Mouse (Mus musculus): ENCODE measurements at regions not wholly inside any gene's neighbourhood (a gene's known extent, or its start where the extent isn't known, plus 50 kb on each side); places are given as distances from the start of the nearest gene placed in this dataset.
"Not testable (repeated sequence)": the region's sequence is repeated elsewhere in the genome, so short reads cannot be mapped to it uniquely, and the experiment has no call there.

DNA sequence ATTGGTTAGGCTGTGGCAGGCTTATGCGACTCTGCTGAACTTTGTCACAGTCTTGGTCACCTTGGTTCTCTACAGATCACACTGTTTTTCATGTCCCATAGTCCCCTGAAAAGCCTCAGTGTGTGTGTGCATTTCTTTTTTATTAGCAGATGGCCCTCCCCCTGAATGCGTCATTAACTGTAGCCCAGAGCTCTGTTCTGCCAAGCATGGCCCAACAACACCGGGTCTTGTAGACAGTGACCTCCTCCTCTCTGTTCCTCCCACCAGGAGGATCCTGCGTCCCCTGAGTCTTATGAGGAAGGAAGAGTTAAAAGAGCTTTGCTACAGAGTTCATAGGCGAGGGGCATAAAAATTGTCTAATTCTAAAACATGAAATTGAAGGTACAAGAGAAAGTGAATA, 103.5 kb upstream of the Rpl34 start:
- DNase-seq (ENCODE audit: extremely low spot score in 1 of 2, low spot score in 1 of 2) = no peak

GRCm38 (mm10) chr3:130833082-130833481, 102.9 kb upstream of the Rpl34 start:
- DNase-seq (ENCODE audit: extremely low spot score in 1 of 2, low spot score in 1 of 2) = no peak

GRCm38 (mm10) chr3:130831788-130832187, 101.6 kb upstream of the Rpl34 start:
- DNase-seq (ENCODE audit: extremely low spot score in 1 of 2, low spot score in 1 of 2) = no peak

DNA sequence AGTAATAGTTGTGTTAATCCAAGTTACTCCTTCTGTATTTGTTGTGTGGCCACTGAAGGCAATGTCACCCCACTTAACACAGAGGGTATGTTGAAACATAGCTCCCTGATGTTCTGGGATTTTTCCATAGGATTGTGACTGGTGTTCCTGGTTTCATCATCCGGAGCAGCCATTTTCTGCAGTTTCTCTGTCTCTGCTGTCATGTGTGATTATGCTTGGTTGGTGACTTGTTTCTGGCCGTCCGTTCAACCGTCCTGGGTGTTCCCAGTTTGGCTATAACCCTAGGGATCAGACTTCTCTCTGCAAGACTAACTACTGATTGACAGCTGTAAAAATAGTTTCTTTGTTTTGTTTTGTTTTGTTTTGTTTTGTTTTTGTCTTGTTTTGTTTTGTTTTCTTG, 98.1 kb upstream of the Rpl34 start:
- no peak for DNase-seq (ENCODE audit: extremely low spot score in 1 of 2, low spot score in 1 of 2)

DNA sequence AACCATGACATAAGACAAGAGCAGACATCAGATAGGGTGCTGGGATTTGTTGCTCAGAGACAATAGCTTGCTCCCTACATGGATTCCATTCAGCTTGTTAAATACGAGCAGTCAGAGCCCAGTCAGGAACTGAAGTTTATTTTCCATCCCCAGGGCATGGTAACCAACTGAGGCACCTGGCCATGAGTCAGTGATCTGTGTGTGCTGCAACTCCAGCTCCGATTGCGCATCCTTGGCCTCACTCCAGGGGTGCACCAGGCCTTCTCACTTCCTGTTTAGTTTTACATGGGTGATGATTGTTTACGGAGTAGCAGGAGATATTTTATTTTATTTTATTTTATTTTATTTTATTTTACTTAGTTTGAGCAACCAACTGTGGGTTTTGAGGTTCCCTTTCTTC, 97.7 kb upstream of the Rpl34 start:
- no peak for DNase-seq (ENCODE audit: extremely low spot score in 1 of 2, low spot score in 1 of 2)

- no peak for DNase-seq (ENCODE audit: extremely low spot score in 1 of 2, low spot score in 1 of 2)
Measured at GRCm38 (mm10) chr3:130827021-130827420, 96.8 kb upstream of the Rpl34 start.

DNA sequence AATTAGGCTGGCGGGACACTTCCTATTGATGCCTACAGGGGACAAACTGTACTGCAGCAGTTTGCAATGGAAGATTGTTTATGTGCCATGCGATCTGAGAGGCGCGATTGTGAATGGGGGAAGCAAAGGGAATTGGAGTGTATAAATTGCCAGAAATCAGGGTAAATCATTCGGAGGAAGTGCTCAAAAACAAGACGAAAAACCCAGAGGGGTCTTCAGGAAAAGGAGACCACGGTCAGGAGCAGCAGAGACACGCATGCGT, 89.6 kb upstream of the Rpl34 start:
- no peak for DNase-seq (ENCODE audit: extremely low spot score in 1 of 2, low spot score in 1 of 2)

GRCm38 (mm10) chr3:130819031-130819836, 89.0 kb upstream of the Rpl34 start:
- no peak for DNase-seq (ENCODE audit: extremely low spot score in 1 of 2, low spot score in 1 of 2)

DNA sequence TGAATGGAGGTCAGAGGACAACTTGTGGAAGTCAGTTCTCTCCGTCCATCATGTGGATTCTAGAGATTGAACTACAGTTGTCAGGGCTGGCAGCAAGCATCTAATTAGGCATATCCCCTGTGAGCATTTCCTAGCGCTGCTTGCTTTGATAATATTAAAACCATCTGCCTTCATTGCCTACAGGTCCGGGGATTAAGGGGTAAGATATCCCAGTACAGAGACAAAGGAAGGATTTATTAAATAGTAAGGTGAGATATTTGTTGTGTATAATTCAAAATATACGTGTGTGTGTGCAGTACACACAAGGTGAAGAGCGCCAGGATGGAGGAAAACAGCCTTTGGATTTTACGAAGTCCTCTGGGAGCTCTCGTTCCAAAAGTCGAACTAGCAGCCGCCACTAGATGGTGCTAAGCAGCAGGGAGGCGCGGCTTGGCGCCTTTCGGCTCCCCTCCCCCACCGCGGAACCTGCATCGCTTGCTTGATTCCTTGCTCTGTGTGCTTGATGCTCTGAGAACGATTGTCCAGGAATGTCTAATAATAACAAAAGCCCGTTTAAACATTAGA, 88.4 kb upstream of the Rpl34 start:
- DNase-seq (ENCODE audit: extremely low spot score in 1 of 2, low spot score in 1 of 2) = peak; percentile 92 to 97

- no peak for DNase-seq (ENCODE audit: extremely low spot score in 1 of 2, low spot score in 1 of 2)
Measured at GRCm38 (mm10) chr3:130809696-130810665, 79.8 kb upstream of the Rpl34 start.

DNA sequence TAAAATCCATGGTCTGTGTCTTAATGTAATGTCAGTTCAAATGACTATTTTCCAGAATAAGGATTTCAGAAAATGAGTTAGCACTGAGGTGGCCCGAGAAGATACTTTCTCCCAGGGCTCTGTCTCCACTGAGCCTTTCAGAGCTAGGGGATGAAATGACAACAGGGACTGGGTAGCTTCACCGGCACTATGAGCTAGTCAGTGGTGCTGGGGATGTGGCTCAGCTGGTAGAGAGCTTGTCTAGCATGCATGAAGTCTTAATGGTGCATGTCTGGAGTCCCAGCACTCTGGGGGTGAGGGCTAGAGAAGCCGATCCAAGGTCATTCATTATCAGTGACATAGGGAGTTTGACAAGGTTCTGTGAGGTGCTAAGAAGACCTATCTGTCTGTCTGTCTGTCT, 75.1 kb upstream of the Rpl34 start:
- DNase-seq (ENCODE audit: extremely low spot score in 1 of 2, low spot score in 1 of 2) = no peak

GRCm38 (mm10) chr3:130804327-130804662, 74.1 kb upstream of the Rpl34 start:
- DNase-seq (ENCODE audit: extremely low spot score in 1 of 2, low spot score in 1 of 2) = no peak

GRCm38 (mm10) chr3:130803591-130804326, 73.6 kb upstream of the Rpl34 start:
- no peak for DNase-seq (ENCODE audit: extremely low spot score in 1 of 2, low spot score in 1 of 2)

GRCm38 (mm10) chr3:130800016-130800415, 69.8 kb upstream of the Rpl34 start:
- DNase-seq (ENCODE audit: extremely low spot score in 1 of 2, low spot score in 1 of 2) = no peak

GRCm38 (mm10) chr3:130797956-130798355, 67.8 kb upstream of the Rpl34 start:
- not testable (repeated sequence) for DNase-seq (ENCODE audit: extremely low spot score in 1 of 2, low spot score in 1 of 2)

DNA sequence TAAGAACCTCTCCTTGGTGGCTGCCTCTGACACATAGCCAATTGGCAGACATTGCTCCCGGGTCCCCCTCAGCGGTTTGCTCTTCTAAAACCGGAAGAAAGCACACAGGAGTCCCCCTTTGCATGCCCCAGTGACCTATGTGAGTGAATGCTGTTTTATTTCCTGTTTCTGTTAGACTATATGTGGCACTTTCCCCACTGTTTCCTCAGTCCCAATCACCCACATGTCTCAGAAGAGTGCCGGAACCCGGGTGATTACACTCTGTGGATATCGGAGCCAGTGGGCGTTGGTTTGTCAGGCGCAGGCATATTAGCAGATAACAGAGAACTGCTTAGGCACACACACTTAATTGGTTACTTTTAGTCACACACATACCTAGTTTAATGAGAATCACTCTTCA, 66.3 kb upstream of the Rpl34 start:
- DNase-seq (ENCODE audit: extremely low spot score in 1 of 2, low spot score in 1 of 2) = no peak

GRCm38 (mm10) chr3:130795396-130795795, 65.2 kb upstream of the Rpl34 start:
- DNase-seq (ENCODE audit: extremely low spot score in 1 of 2, low spot score in 1 of 2) = no peak

DNA sequence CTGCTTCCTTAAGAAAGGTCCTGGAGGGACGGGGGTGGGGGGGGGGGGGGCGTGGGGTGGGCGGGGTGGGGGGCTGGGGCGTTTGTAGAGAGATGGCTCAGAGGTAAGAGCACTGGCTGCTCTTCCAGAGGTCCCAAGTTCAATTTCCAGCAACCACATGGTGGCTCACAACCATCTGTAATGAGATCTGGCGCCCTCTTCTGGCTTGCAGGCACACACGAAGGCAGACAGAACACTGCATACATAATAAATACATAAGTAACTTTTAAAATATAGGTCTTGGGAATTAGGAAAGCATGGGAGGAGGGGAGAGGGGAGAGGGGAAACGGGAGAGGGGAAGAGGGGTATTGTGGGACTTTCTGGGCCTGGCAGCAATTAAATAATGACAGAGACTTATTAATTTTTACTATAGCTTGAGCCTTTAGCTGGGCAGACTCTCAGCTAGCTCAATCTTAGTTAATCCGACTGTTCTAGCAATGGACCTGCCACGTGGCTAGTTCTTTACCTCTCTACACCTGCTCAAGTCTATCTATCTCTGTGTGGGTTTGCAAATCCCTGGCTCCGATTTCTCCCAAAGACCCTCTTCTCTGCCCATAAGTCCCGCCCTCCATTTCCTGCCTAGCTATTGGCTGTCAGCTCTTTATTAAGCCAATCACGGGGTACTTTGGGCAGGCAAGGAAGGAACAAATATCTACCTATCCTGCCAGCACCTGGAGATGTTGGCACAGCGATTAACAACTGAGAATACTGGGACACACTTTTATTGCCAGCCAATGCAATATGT, 64.1 kb upstream of the Rpl34 start:
- DNase-seq (ENCODE audit: extremely low spot score in 1 of 2, low spot score in 1 of 2) = no peak

DNA sequence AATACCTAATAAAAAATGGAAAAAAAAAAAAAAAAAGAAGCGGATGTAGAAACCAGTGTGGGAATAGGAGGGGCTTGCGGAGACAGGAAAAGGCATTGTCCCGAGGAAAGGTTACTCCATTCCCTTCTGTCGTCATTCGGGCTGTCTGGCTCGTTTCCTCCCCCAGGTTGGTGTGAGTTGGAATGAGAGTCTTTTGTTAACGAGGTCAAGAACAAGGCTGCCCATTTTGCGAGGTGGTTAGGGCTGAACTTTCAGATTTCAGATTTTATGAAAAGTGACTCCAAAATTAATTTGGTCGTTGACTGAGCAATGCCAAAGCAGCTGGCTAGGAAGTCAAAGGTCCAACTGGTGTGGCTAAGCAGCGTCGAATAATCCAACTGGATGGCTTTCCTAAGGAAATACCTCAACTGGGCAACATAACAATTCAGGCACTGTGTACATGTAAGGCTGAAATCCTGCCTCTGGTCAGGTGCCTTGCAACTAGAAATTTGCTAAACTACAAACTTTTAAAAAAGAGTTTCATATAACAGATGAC, 50.6 kb upstream of the Rpl34 start:
- no peak for DNase-seq (ENCODE audit: extremely low spot score in 1 of 2, low spot score in 1 of 2)
